Mouse (Mus musculus): ENCODE measurements around the gene Gm42906. TPM values are rescaled to one million over a fixed set of nuclear protein-coding genes. Genes with fewer than 3 reads are reported as not detected.

Gene Gm42906
- total and polyA plus RNA-seq, 3 experiments, result not detected

DNA sequence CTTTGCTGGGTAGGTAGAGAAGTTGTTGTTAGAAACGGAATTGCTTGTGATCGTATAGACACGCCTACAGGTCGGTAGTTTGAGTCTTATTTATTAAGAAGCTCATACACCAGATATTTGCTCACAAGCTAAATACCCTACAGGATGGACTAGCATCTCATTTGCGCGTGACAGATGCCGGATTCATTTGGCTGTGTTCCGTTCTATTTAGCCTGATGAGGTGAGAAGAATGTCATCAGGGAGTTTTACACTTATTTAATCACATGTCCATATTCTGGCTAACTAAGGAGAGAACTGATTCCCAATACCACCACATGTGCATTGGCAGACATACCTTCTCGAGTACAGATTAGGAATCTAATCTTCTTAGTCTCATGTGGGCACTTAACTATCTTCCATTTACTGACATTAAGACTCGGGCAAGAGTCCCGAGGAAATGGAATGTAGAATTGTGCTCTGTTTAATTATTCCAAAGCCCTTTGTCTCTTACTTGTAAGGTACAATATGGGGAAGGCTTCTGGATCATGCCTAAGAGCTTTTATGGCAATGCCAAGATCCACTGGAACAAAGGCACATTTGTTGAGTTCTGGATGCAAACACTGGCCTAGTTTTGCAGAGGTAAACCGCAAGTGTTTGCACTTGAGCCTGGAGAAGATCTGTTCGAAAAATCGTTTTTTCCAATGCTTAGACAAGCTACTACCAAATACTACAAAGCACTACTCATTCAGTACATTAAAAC lies 160.9 kb downstream of the Gm42906 start:
- no peak for DNase-seq (ENCODE audit: low read depth, low spot score)

DNA sequence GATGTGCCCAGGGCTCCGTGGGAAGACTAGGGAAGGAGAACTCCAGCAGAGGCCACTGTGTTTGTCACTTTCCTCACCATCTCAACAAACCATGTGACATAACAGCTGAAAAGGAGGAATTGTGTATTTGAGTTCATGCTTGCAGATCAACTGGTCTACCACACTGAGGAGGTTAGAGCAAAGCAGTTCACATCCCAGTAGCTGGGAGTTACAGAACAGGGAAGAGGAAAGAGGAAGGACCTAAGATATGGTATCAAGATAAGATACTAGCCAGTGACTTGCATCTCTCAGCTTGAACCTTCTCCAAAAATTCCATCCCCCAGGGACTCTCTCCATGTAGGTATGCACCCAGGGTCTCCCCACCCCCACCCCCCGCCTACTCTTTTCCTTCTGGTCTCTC lies 166.4 kb downstream of the Gm42906 start:
- H3K9ac ChIP-seq (ENCODE audit: control insufficient read depth, low read depth, low read length, poor library complexity, severe bottlenecking), result no peak overlapping the region

More for the DNA sequence above, 160.9 kb downstream of the Gm42906 start:
- H3K79me2 ChIP-seq (ENCODE audit: control insufficient read depth, insufficient read depth, low read length, poor library complexity), result no peaks in the 10 kb centered on the region
- H3K27ac ChIP-seq (ENCODE audit: control insufficient read depth, low read depth, low read length), result no peak overlapping the region
- no peak overlapping the region for H3K4me3 ChIP-seq (ENCODE audit: control insufficient read depth in 1 of 2, insufficient read depth in 1 of 2, low read depth in 2 of 2, low read length in 2 of 2)
- no peak for TF ChIP-seq SIN3A (IDR thresholded peaks at IDR 0.05; ENCODE audit: low read length)
- no peak for TF ChIP-seq BHLHE40 (IDR thresholded peaks at IDR 0.05; ENCODE audit: borderline replicate concordance, low read depth, low read length)
- no peak for TF ChIP-seq HCFC1 (IDR thresholded peaks at IDR 0.05; ENCODE audit: low read depth, low read length)
- no peak for TF ChIP-seq RAD21 (IDR thresholded peaks at IDR 0.05; ENCODE audit: low read depth, low read length)
- TF ChIP-seq MYB (IDR thresholded peaks at IDR 0.05; ENCODE audit: low read depth, low read length), result no peak
- TF ChIP-seq TCF12 (IDR thresholded peaks at IDR 0.05; ENCODE audit: low read depth, low read length), result no peak
- TF ChIP-seq NRF1 (IDR thresholded peaks at IDR 0.05; ENCODE audit: insufficient read depth, low read depth, low read length, poor library complexity, severe bottlenecking), result no peak
- no peak overlapping the region for H3K9ac ChIP-seq (ENCODE audit: control insufficient read depth, low read depth, low read length, poor library complexity, severe bottlenecking)
- H3K36me3 ChIP-seq (ENCODE audit: control insufficient read depth in 1 of 2, insufficient read depth in 2 of 2, low read length in 2 of 2), result no peaks in the 10 kb centered on the region
- H3K4me1 ChIP-seq (ENCODE audit: control insufficient read depth in 1 of 2, insufficient read depth in 2 of 2, low read length in 2 of 2), result no peaks in the 10 kb centered on the region
- H3K9me3 ChIP-seq (replicated peaks; ENCODE audit: insufficient read depth, low read length), result no peaks in the 10 kb centered on the region
- no peaks in the 10 kb centered on the region for H3K27me3 ChIP-seq (ENCODE audit: control insufficient read depth in 1 of 2, insufficient read depth in 2 of 2, low read length in 2 of 2)

DNA sequence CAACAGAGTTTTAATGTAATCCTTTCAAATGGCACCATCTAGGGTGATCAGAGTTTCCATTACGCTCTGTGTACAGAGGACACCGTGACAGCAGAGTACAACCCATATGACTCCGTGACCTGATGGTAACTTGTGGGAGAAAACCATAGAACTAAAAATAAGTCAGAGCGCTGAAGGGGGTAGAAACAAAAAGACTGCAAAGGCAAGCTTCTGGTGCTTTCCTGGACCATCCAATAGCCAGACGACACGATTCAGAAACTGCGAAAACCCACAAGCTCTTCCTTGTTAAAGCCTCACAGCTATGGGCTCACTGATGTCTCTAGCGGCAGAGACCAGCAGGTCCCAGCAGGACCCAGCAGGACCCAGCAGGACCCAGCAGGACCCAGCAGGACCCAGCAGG lies 175.8 kb downstream of the Gm42906 start:
- H3K79me2 ChIP-seq (ENCODE audit: control insufficient read depth, insufficient read depth, low read length, poor library complexity), result no peaks in the 10 kb centered on the region
- no peak for DNase-seq (ENCODE audit: low read depth, low spot score)

More for the DNA sequence above, 166.4 kb downstream of the Gm42906 start:
- H3K9me3 ChIP-seq (replicated peaks; ENCODE audit: insufficient read depth, low read length), result no peaks in the 10 kb centered on the region
- TF ChIP-seq UBTF (IDR thresholded peaks at IDR 0.05; ENCODE audit: borderline replicate concordance, insufficient read depth, low read depth, low read length) (no peak), SIN3A (IDR thresholded peaks at IDR 0.05; ENCODE audit: low read length) (no peak), TAL1 (IDR thresholded peaks at IDR 0.05; ENCODE audit: low read length) (no peak), CTCF (IDR thresholded peaks at IDR 0.05 in 2 of 3, conservative IDR thresholded peaks at IDR 0.05 in 1 of 3; ENCODE audit: control insufficient read depth in 1 of 3, insufficient read depth in 1 of 3, low read depth in 2 of 3, low read length in 3 of 3, poor library complexity in 1 of 3, severe bottlenecking in 1 of 3) (no peak), ELF1 (IDR thresholded peaks at IDR 0.05; ENCODE audit: low read depth, low read length) (no peak), GATA1 (IDR thresholded peaks at IDR 0.05; ENCODE audit: low read depth, low read length) (0 out of 2 replicates have a peak, but pooled peaks have one; percentile 25), MAX (IDR thresholded peaks at IDR 0.05; ENCODE audit: low read length) (no peak), SMC3 (IDR thresholded peaks at IDR 0.05; ENCODE audit: low read depth, low read length) (no peak)
- no peak overlapping the region for H3K4me3 ChIP-seq (ENCODE audit: control insufficient read depth in 1 of 2, insufficient read depth in 1 of 2, low read depth in 2 of 2, low read length in 2 of 2)
- no peaks in the 10 kb centered on the region; a peak in 3 of 4 replicates for H3K27me3 ChIP-seq (ENCODE audit: control insufficient read depth in 1 of 2, insufficient read depth in 2 of 2, low read length in 2 of 2)
- H3K36me3 ChIP-seq (ENCODE audit: control insufficient read depth in 1 of 2, insufficient read depth in 2 of 2, low read length in 2 of 2), result 0 out of 4 replicates have a peak, but pooled peaks cover 0 to 2% of the 10 kb centered on the region in 2 experiments
- H3K27ac ChIP-seq (ENCODE audit: control insufficient read depth, low read depth, low read length), result no peak overlapping the region
- H3K79me2 ChIP-seq (ENCODE audit: control insufficient read depth, insufficient read depth, low read length, poor library complexity), result no peaks in the 10 kb centered on the region
- H3K4me1 ChIP-seq (ENCODE audit: control insufficient read depth in 1 of 2, insufficient read depth in 2 of 2, low read length in 2 of 2), result no peaks in the 10 kb centered on the region
- DNase-seq (ENCODE audit: low read depth, low spot score), result peak; percentile 11

More for the DNA sequence above, 175.8 kb downstream of the Gm42906 start:
- Histone ChIP-seq H3K9me3 (replicated peaks; ENCODE audit: insufficient read depth, low read length) (no peaks in the 10 kb centered on the region), H3K27ac (ENCODE audit: control insufficient read depth, low read depth, low read length) (no peak overlapping the region), H3K27me3 (ENCODE audit: control insufficient read depth in 1 of 2, insufficient read depth in 2 of 2, low read length in 2 of 2) (no peaks in the 10 kb centered on the region), H3K9ac (ENCODE audit: control insufficient read depth, low read depth, low read length, poor library complexity, severe bottlenecking) (no peak overlapping the region), H3K4me1 (ENCODE audit: control insufficient read depth in 1 of 2, insufficient read depth in 2 of 2, low read length in 2 of 2) (peaks cover 2 to 7% of the 10 kb centered on the region in 2 experiments), H3K36me3 (ENCODE audit: control insufficient read depth in 1 of 2, insufficient read depth in 2 of 2, low read length in 2 of 2) (no peaks in the 10 kb centered on the region), H3K4me3 (ENCODE audit: control insufficient read depth in 1 of 2, insufficient read depth in 1 of 2, low read depth in 2 of 2, low read length in 2 of 2) (no peak overlapping the region)
- TF ChIP-seq MEF2A (IDR thresholded peaks at IDR 0.05; ENCODE audit: extremely low read depth, insufficient replicate concordance, low read depth, low read length, poor library complexity, severe bottlenecking), result no peak
- no peak for TF ChIP-seq ETS1 (IDR thresholded peaks at IDR 0.05; ENCODE audit: low read depth, low read length)

All from MEL (cell line).